Mouse (Mus musculus) midbrain, embryonic 12.5 days (tissue): ENCODE data around the gene Rnasek. TPM values are rescaled to one million over a fixed set of nuclear protein-coding genes. Genes with fewer than 3 reads are reported as not detected.

Source experiments
- ATAC-seq: fragments of 200-750 bp; cut with Nextera tagmentation; 2 replicates; pipeline ENCODE4 v1.8.0; 2017; ENCODE audit warnings: low read depth, moderate TSS enrichment, moderate library complexity; ENCODE audit not compliant: low FRiP score
- H3K27ac ChIP-seq: fragments of 300-500 bp; sonication (generic); replicated peaks from 2 replicates; pipeline ENCODE4 v1.5.1; 2016; ENCODE audit warnings: mild to moderate bottlenecking
- H3K27me3 ChIP-seq: fragments of 300-500 bp; sonication (generic); 2 replicates; pipeline ENCODE4 v1.6.1; 2016; ENCODE audit warnings: mild to moderate bottlenecking
- H3K36me3 ChIP-seq: fragments of 300-500 bp; sonication (generic); 2 replicates; pipeline ENCODE4 v1.6.1; 2016
- H3K4me1 ChIP-seq: fragments of 300-500 bp; sonication (generic); 2 replicates; pipeline ENCODE4 v1.6.1; 2016
- H3K4me2 ChIP-seq: fragments of 300-500 bp; sonication (generic); replicated peaks from 2 replicates; pipeline ENCODE4 v1.6.1; 2016; ENCODE audit warnings: mild to moderate bottlenecking, moderate library complexity
- H3K4me3 ChIP-seq: fragments of 300-500 bp; sonication (generic); 2 replicates; pipeline ENCODE4 v1.5.1; 2016; ENCODE audit warnings: mild to moderate bottlenecking
- H3K9ac ChIP-seq: fragments of 300-500 bp; sonication (generic); replicated peaks from 2 replicates; pipeline ENCODE4 v1.6.1; 2016; ENCODE audit warnings: mild to moderate bottlenecking, moderate library complexity
- H3K9me3 ChIP-seq: fragments of 300-500 bp; sonication (generic); 2 replicates; pipeline ENCODE4 v1.6.1; 2016; ENCODE audit warnings: mild to moderate bottlenecking
- WGBS: fragments of 180-500 bp; shearing (Covaris S2); methylation state at CpG from one replicate; pipeline ENCODE4 v1.1.7; 2016; 5-methylcytosine and 5-hydroxymethylcytosine counted together
- polyA plus RNA-seq: library from polyadenylated mRNA; unstranded; fragments of >200 nt; fragmentation: Nextera tagmentation; extraction: Ambion mirVana; gene quantifications from 2 replicates; pipeline ENCODE4 v1.2.1, GENCODE M21; 2016

Gene Rnasek
- polyA plus RNA-seq, 1 experiment from 2014 or later, result 172 TPM

- peaks cover 63% of the 10 kb centered on the region for H3K27me3 ChIP-seq
- no peaks in the 10 kb centered on the region for H3K36me3 ChIP-seq
- H3K4me1 ChIP-seq, result peaks cover 6% of the 10 kb centered on the region; the same call in 1 of the 2 replicates
- H3K4me2 ChIP-seq, result peak within 1 kb of the TSS; percentile 42
- H3K4me3 ChIP-seq, result peak within 1 kb of the TSS; percentile 22
- ATAC-seq, result no peak
- H3K9ac ChIP-seq, result peak within 1 kb of the TSS; percentile 24; the same call in 1 of the 2 replicates
- 1% methylated on average over 25 of the region's 25 CpGs for WGBS
- H3K27ac ChIP-seq, result no peak within 1 kb of the TSS
- no peaks in the 10 kb centered on the region for H3K9me3 ChIP-seq
Observed at GRCm38 (mm10) chr11:70254931-70255531, 15.4 kb upstream of the Rnasek start, which contains the start of gene Alox12. TSS of gene Alox12 (minus strand) at chr11:70255353.

DNA sequence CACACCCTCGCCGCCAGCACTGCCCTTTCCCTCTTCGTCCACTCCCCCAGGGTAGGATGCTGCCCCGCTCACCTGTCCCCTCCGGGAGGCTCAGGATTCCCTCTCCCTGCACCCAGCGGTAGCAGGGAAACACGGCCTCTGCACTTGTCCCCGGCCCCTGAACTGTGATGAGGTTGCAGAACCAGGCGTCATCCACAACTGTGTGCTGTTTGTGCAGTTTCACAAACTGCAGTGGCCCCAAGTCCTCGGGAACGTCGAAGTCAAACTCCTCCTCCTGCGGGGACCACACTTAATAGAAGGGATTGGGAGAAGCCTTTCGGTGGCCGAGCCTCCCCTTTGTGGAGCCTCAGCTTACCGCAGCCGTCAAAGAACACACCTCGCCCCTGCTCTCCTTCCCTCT, 14.7 kb upstream of the Rnasek start:
- no peaks in the 10 kb centered on the region for H3K9me3 ChIP-seq
- peaks cover 66% of the 10 kb centered on the region for H3K27me3 ChIP-seq
- H3K4me2 ChIP-seq, result peak overlapping the region; percentile 42
- H3K27ac ChIP-seq, result no peak overlapping the region
- 6% methylated on average over 18 of the region's 18 CpGs for whole genome bisulfite sequencing
- no peak for ATAC-seq
- H3K36me3 ChIP-seq, result no peaks in the 10 kb centered on the region
- peak overlapping the region; percentile 22 for H3K4me3 ChIP-seq
- H3K4me1 ChIP-seq, result peaks cover 6% of the 10 kb centered on the region; the same call in 1 of the 2 replicates
- H3K9ac ChIP-seq, result no peak overlapping the region

- H3K27me3 ChIP-seq, result peaks cover 70% of the 10 kb centered on the region
Observed at GRCm38 (mm10) chr11:70251853-70252252, 12.2 kb upstream of the Rnasek start.

DNA sequence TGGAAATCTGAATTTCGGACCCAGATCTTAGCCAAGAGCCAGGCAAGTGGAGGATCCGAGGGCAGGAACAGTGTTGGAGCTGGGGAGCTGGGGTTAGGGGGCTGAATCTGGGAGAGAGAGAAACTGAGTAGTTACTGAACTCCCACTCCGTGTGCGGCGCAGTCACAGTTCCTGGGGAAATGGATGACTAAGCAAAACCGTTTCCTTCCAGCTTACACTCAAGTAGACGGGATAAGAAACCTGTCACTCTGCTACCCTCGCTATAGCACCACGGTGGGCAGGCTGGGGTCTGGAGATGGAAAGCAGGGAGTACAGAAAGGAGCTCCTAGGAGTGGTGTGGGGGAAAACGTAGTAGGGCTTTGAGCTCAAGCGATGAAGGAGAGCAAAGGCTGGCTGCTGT, 10.5 kb upstream of the Rnasek start:
- H3K36me3 ChIP-seq, result no peaks in the 10 kb centered on the region
- peaks cover 6% of the 10 kb centered on the region; the same call in 1 of the 2 replicates for H3K4me1 ChIP-seq
- H3K27me3 ChIP-seq, result peaks cover 66% of the 10 kb centered on the region
- H3K4me3 ChIP-seq, result no peak overlapping the region
- no peak overlapping the region for H3K27ac ChIP-seq
- ATAC-seq, result no peak
- no peak overlapping the region for H3K9ac ChIP-seq
- H3K9me3 ChIP-seq, result no peaks in the 10 kb centered on the region
- no peak overlapping the region for H3K4me2 ChIP-seq
- WGBS, result 72% methylated on average over 11 of the region's 11 CpGs

More at GRCm38 (mm10) chr11:70251853-70252252, 12.2 kb upstream of the Rnasek start:
- H3K9me3 ChIP-seq, result no peaks in the 10 kb centered on the region
- no peaks in the 10 kb centered on the region for H3K36me3 ChIP-seq
- peaks cover 6% of the 10 kb centered on the region; the same call in 1 of the 2 replicates for H3K4me1 ChIP-seq
- H3K4me3 ChIP-seq, result no peak overlapping the region
- H3K27ac ChIP-seq, result no peak overlapping the region
- ATAC-seq, result no peak
- 81% methylated on average over 8 of the region's 8 CpGs for WGBS
- no peak overlapping the region for H3K4me2 ChIP-seq
- H3K9ac ChIP-seq, result no peak overlapping the region

DNA sequence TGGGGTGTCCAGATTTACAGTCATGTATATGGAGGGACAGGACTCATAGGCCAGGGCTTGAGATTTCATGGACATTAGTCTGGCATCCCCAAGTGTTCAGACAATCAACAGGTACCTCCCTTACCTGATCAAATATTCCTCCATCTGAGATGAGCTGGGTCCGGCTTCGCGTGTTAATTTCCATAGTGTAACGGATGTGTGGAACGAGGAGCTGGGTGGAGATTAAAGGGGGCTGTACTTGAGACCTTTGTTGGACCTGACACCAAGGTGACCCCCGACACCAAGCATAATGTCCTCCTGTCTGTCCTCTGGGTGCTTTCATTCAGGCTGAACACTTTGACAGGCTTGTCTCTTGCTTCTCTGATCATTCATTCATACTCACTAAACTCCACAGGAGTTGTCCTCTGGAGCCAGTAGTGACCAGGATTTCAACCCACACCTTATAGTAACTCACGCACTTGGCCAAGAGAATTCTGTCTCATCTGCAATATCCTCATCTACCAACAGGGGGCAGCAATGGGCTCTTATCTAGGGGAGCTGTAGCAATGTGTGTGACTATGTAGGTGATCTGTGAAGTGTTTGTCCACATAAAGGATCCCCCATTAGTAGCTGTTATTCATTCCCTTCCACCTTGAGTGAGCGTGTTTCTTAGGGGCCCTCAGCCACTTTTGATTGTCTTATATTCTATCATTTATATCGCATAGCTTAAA, 7.6 kb upstream of the Rnasek start:
- Histone ChIP-seq H3K9ac (no peak overlapping the region), H3K27me3 (peaks cover 40% of the 10 kb centered on the region), H3K4me2 (no peak overlapping the region), H3K27ac (no peak overlapping the region), H3K4me3 (no peak overlapping the region), H3K9me3 (no peaks in the 10 kb centered on the region), H3K4me1 (no peaks in the 10 kb centered on the region), H3K36me3 (no peaks in the 10 kb centered on the region)
- WGBS, result 55% methylated on average over 9 of the region's 9 CpGs
- no peak for ATAC-seq

DNA sequence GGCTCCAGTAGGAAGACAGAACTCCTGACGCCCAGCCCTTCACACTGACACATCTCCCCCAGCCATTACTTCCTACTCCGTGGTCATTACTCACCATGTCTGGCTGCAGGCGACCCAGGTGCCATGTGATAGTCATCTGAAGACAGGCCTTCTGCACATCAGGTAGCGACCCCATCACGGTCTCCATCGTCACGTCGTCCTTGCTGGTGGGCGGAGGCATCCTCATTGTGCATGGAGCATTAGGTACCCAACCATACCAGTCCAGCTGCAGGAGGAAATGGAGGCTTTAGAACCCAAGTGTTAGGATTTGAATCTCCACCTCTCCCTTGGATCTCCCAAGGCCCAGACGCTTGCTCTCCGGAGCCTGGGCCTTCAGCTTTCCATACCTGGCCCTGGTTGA, 2.9 kb upstream of the Rnasek start:
- Histone ChIP-seq H3K4me3 (no peak overlapping the region), H3K9me3 (no peaks in the 10 kb centered on the region), H3K9ac (no peak overlapping the region), H3K4me1 (peaks cover 18% of the 10 kb centered on the region), H3K27me3 (peaks cover 17% of the 10 kb centered on the region), H3K27ac (no peak overlapping the region), H3K36me3 (no peaks in the 10 kb centered on the region), H3K4me2 (no peak overlapping the region)
- ATAC-seq, result no peak
- 67% methylated on average over 11 of the region's 11 CpGs for WGBS

- peaks cover 32% of the 10 kb centered on the region for H3K4me1 ChIP-seq
- H3K9ac ChIP-seq, result peak overlapping the region; percentile 86
- peak overlapping the region; percentile 87 for H3K4me3 ChIP-seq
- peak overlapping the region; percentile 98 for H3K4me2 ChIP-seq
- no peaks in the 10 kb centered on the region for H3K27me3 ChIP-seq
- ATAC-seq, result no peak
- H3K9me3 ChIP-seq, result no peaks in the 10 kb centered on the region
- peaks cover 17% of the 10 kb centered on the region for H3K36me3 ChIP-seq
- WGBS, result 11% methylated on average over 23 of the region's 23 CpGs
- peak overlapping the region; percentile 92 for H3K27ac ChIP-seq
Observed at GRCm38 (mm10) chr11:70238591-70239440, 826 bp downstream of the Rnasek start.

GRCm38 (mm10) chr11:70237457-70238167, 2.0 kb downstream of the Rnasek start, which contains the start of gene 0610010K14Rik:
TSS of gene 0610010K14Rik (minus strand) at chr11:70237914.
- peak within 1 kb of the TSS; percentile 86 for H3K9ac ChIP-seq
- H3K27me3 ChIP-seq, result no peaks in the 10 kb centered on the region
- peak; percentile 93 for ATAC-seq
- H3K4me3 ChIP-seq, result peak within 1 kb of the TSS; percentile 87
- H3K27ac ChIP-seq, result peak within 1 kb of the TSS; percentile 92
- H3K4me2 ChIP-seq, result peak within 1 kb of the TSS; percentile 98
- H3K4me1 ChIP-seq, result peaks cover 39% of the 10 kb centered on the region
- WGBS, result under 1% methylated on average over 70 of the region's 70 CpGs
- no peaks in the 10 kb centered on the region for H3K9me3 ChIP-seq
- peaks cover 17% of the 10 kb centered on the region for H3K36me3 ChIP-seq

DNA sequence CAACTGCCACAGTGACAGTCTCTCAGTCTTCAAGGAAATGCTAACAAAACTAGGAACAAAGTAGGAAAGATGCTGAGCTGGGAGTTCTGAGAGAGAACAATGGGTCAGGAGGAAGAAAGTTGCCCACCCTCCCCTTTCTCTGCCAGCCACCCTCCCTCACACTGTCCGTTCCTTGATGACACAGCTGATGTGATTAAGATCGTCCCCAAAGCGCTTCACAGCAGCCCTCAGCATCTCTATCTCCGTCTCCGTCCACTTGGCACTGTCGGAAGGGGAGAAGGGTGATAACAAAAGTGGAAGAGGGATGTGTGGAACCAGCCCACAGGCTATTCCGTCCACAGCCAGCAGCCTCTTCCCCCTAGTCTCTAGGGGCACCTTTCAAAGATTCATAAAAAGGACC, 2.9 kb downstream of the Rnasek start:
- peak overlapping the region; percentile 87 for H3K4me3 ChIP-seq
- H3K4me1 ChIP-seq, result peaks cover 42% of the 10 kb centered on the region
- H3K36me3 ChIP-seq, result peaks cover 17% of the 10 kb centered on the region
- no peak for ATAC-seq
- peak overlapping the region; percentile 92 for H3K27ac ChIP-seq
- WGBS, result 28% methylated on average over 7 of the region's 7 CpGs
- peak overlapping the region; percentile 98 for H3K4me2 ChIP-seq
- H3K9me3 ChIP-seq, result no peaks in the 10 kb centered on the region
- H3K9ac ChIP-seq, result peak overlapping the region; percentile 86
- H3K27me3 ChIP-seq, result no peaks in the 10 kb centered on the region

DNA sequence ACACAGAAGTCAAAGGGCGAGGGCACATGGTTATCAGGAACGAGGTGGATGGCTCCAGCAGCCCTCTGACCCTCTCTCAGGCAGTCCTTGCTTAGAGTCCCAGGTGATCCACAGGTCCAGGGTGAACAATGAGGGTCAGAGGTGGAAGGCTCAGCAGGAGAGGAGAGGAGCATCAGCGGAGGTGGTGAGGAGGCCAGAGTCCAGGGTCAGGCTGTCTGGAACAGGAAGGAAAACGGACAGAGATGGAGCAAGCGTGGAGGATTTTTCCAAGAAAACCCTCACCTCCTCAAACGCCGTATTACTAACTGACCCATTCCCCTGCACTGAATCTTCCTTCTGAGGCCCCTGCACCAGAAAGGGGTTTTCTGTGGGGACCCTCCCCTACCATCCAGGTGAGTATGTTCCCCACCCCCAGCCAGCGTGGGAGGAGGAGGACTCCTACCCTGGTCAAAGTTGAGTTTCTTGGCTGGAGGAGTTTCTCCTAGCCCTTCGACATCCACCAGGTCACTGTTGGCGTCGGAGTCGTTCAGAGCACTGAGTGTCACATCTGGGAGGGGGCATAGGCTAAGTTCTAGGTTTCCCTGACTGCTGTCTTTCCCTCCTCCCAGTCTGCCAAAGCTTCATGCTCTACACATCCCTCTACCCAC, 4.3 kb downstream of the Rnasek start:
- H3K4me2 ChIP-seq, result no peak overlapping the region
- H3K27ac ChIP-seq, result no peak overlapping the region
- H3K36me3 ChIP-seq, result peaks cover 17% of the 10 kb centered on the region
- H3K4me3 ChIP-seq, result no peak overlapping the region
- WGBS, result 91% methylated on average over 12 of the region's 12 CpGs
- no peaks in the 10 kb centered on the region for H3K9me3 ChIP-seq
- H3K27me3 ChIP-seq, result peaks cover 12% of the 10 kb centered on the region
- H3K4me1 ChIP-seq, result peaks cover 42% of the 10 kb centered on the region
- H3K9ac ChIP-seq, result no peak overlapping the region
- no peak for ATAC-seq

DNA sequence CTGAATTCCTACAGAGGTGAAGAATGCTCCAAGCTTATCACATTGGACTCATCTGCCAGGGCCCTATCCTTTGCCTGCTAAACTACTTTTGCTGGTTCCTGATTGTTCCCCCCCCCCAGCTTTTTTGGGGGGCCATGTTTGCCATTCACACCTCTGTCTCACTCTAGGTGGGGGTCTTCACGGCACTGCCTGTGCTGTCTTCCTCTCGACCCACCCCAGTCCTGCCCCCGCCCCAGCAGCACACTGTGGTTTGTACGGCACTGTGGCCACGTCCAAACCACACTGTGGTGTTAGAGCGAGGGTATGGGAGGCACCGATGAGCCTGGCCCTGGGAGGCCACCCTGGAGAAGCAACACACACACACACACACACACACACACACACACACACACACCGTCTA, 5.1 kb downstream of the Rnasek start:
- no peak for ATAC-seq
- Histone ChIP-seq H3K27me3 (peaks cover 20% of the 10 kb centered on the region), H3K36me3 (peaks cover 17% of the 10 kb centered on the region), H3K27ac (no peak overlapping the region), H3K9me3 (no peaks in the 10 kb centered on the region), H3K9ac (0 out of 2 replicates have a peak overlapping the region, but pooled peaks have one; percentile 6), H3K4me3 (no peak overlapping the region), H3K4me1 (peaks cover 40% of the 10 kb centered on the region), H3K4me2 (no peak overlapping the region)
- WGBS, result 89% methylated on average over 6 of the region's 8 CpGs
